Mouse (Mus musculus) cerebellum, adult 8-10 months (tissue): ENCODE measurements around the gene Neo1.
"Not testable (repeated sequence)": the region's sequence is repeated elsewhere in the genome, so short reads cannot be mapped to it uniquely, and the experiment has no call there.

Experiments
- DNase-seq: peaks from one replicate; pipeline ENCODE4 v3.0.0; 2022

Neo1 gene

GRCm38 (mm10) chr9:58989255-58989928 is 46.8 kb downstream of the Neo1 start:
- DNase-seq = no peak

- no peak for DNase-seq
These were observed 57.2 kb downstream of the Neo1 start for GRCm38 (mm10) chr9:58979034-58979433.

- not testable (repeated sequence) for DNase-seq
These were observed 65.1 kb downstream of the Neo1 start for GRCm38 (mm10) chr9:58971154-58971553.

- no peak for DNase-seq
These were observed 68.9 kb downstream of the Neo1 start for GRCm38 (mm10) chr9:58967371-58967770.

GRCm38 (mm10) chr9:58955507-58955906 is 80.7 kb downstream of the Neo1 start:
- no peak for DNase-seq

GRCm38 (mm10) chr9:58945910-58946309 is 90.3 kb downstream of the Neo1 start:
- not testable (repeated sequence) for DNase-seq

GRCm38 (mm10) chr9:58934776-58935175 is 101.5 kb downstream of the Neo1 start:
- no peak for DNase-seq

- peak; percentile 53 for DNase-seq
These were observed 108.1 kb downstream of the Neo1 start for GRCm38 (mm10) chr9:58928103-58928502.

- peak; percentile 37 for DNase-seq
These were observed 133.2 kb downstream of the Neo1 start for GRCm38 (mm10) chr9:58902869-58903585.

GRCm38 (mm10) chr9:58899602-58900001 is 136.6 kb downstream of the Neo1 start:
- DNase-seq = no peak

GRCm38 (mm10) chr9:58891840-58892640 is 144.2 kb downstream of the Neo1 start:
- no peak for DNase-seq

- no peak for DNase-seq
These were observed 145.3 kb downstream of the Neo1 start for GRCm38 (mm10) chr9:58890893-58891292.

- no peak for DNase-seq
These were observed 146.3 kb downstream of the Neo1 start for GRCm38 (mm10) chr9:58889782-58890448.

GRCm38 (mm10) chr9:58882686-58883085 is 153.6 kb downstream of the Neo1 start:
- DNase-seq = no peak

GRCm38 (mm10) chr9:58879836-58880235 is 156.4 kb downstream of the Neo1 start:
- no peak for DNase-seq

GRCm38 (mm10) chr9:58876946-58877625 is 159.2 kb downstream of the Neo1 start:
- peak; percentile 74 for DNase-seq

- no peak for DNase-seq
These were observed 160.8 kb downstream of the Neo1 start for GRCm38 (mm10) chr9:58875439-58875838.

GRCm38 (mm10) chr9:58874354-58874753 is 161.9 kb downstream of the Neo1 start:
- DNase-seq = no peak

- DNase-seq = peak; percentile 48
These were observed 162.5 kb downstream of the Neo1 start for GRCm38 (mm10) chr9:58873541-58874324.

GRCm38 (mm10) chr9:58871141-58871540 is 165.1 kb downstream of the Neo1 start:
- DNase-seq = no peak

- DNase-seq = no peak
These were observed 172.4 kb downstream of the Neo1 start for GRCm38 (mm10) chr9:58863826-58864225.
